Mouse (Mus musculus): ENCODE data around the gene Zbtb34. TPM values are rescaled to one million over a fixed set of nuclear protein-coding genes. Genes with fewer than 3 reads are reported as not detected.

The Zbtb34 gene
- 24.8 and 34.5 TPM in 2 replicates for total RNA-seq (2023)

DNA sequence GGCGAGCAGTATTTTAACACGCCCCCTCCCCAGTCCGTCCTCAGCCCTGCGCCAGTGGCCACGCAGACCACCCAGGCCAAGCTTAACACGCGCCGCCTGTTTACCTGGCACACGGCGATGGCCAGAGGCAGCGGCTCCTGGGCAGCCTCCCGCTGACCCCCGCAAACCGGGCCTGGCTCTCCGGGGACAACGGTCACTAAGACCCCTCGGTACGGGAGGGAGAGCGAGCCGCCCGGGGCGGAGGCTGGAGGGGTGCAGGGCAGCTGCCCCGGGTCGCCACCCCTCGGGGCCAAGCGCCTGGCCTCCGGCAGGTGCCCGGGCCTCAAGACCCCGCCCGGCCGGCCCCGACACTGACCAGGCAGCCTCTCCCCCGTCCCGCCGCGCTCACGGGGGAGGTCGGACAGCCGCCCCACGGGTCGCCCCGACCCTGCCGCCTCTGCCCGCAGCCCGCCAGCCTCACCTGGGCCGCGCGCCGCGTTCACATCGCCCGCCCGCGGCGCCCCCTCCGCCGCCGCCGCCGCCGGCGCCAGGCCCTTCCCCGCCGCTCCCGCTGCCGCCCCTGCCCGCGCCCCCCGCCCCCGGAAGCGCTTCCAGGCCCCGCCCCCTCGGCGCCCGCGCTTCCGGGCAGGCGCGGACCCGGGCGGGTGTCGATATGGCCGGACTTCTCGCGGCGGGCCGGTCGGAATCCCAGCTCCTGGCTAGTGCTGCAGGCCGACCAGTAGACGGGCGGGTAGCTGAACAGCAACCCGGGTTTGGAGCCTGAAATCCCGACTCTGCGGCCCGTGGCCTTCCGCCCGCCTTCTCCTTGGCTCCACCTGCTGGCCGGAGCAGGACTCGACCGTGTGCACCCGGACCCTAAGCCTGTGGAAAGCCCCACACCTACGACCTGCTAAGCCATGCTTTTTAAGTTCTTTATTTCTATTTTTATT lies at the start of gene Zbtb34:
Gene Zbtb34 (minus strand): TSS at position 554 of the 929 bp plus-strand sequence.

DNA sequence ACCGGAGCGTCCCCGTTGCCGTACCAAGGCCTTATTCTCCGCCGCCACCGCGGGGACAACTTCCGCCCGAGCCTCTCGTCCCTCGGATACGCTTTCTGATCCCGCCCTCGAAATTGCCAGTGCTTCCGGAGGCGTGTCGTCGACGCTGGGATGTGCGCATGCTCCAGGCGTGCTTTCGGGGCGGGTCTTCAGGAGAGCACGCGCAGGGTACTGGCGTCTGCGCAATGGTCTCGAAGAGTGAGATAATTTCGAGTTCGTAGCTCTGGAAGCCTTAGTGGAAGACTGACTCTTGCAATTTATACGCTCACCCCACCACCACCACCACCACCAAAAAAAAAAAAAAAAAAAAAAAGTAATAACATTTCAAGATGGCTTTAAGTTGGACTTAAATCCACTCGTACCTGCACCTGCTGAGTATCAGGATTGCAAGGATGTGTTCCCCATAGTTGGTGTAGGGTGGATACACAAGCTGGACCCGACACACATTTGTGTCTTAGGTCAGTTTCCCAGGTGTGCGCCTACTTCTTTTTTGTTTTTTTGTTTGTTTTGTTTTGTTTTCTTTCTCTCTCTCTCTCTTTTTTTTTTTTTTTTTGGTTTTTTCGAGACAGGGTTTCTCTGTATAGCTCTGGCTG lies 37.5 kb upstream of the Zbtb34 start, which contains the start of gene Zbtb43:
Gene Zbtb43 (minus strand): TSS at position 94 of the 632 bp plus-strand sequence.

DNA sequence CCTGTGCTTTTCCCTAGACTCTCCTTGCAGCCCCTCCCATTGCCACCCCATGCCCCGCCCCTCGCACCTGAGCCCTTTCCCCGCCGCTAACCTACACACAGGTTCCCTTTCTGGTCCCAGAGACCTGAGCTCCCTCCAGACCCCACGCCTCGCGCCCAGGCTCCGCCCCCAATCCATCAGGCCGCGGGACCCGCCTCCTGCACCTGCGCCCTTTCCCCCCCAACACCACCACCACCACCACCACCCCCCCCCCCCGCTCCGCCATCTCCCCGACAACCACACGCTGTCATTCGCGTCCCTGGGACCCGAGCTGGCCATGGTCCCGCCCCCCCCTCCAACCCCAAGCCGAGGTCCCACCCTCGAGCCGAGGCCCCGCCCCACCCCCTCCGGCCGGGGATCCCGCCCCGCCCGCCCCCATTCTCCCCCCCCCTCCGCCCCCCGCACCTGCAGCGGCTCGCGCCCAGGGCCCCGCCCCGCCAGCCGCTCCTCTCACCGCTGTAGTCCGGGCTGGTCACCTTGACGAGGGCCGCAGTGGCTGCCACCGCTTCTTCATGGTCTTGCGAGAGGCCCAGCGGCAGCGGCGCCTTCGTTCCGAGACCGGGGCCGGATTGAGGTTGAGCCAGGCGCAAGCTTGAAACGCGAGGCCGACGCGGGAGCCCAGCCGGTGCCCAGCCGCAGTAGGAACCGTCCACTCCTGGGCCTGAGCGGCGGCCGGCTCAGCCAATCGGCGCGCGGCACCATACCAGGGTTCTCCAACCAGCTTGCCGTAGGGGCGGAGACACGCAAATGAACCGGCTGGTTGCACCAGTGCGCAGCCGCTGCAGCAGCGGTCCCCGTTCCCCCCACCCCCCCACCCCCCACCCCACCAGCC lies 60.1 kb downstream of the Zbtb34 start, which contains the start of gene Ralgps1:
Gene Ralgps1 (minus strand): TSS at position 710 of the 871 bp plus-strand sequence.

Other genes with a start within 250 kb of the Zbtb34 start
- 0.86 and 1.3 TPM in 2 replicates for gene Angptl2, start 215.3 kb downstream of the Zbtb34 start, total RNA-seq (2023)
- 37.2 and 59.5 TPM in 2 replicates for gene Ralgps1, start 59.8 kb downstream of the Zbtb34 start, total RNA-seq (2023)
- gene Zbtb43, start 37.2 kb upstream of the Zbtb34 start, total RNA-seq (2023) = 25.8 and 35.6 TPM in 2 replicates
- not detected in 2 replicates for gene Lmx1b, start 209.2 kb upstream of the Zbtb34 start, total RNA-seq (2023)